Mouse (Mus musculus) MEL (cell line): ENCODE measurements at regions not wholly inside any gene's neighbourhood (a gene's known extent, or its start where the extent isn't known, plus 50 kb on each side); places are given as distances from the start of the nearest gene placed in this dataset.

Source experiments
- DNase-seq: peaks from one replicate; pipeline ENCODE4 v3.0.0; 2011; ENCODE audit warnings: low read depth, low spot score
- H3K27ac ChIP-seq: 2 replicates; pipeline ENCODE4 v1.5.1; 2012; ENCODE audit warnings: low read depth, mild to moderate bottlenecking, control low read depth, low read length, moderate library complexity; ENCODE audit not compliant: control insufficient read depth
- H3K27me3 ChIP-seq, 2 experiments: fragments of 150-350 bp in 1 of 2; sonication (generic) in 1 of 2; 2 replicates each; pipeline ENCODE4 v1.6.1; 2012; ENCODE audit warnings: low read length in 2 of 2, mild to moderate bottlenecking in 2 of 2, improper control_type of control experiment in 1 of 2, moderate library complexity in 1 of 2; ENCODE audit not compliant: insufficient read depth in 2 of 2, control insufficient read depth in 1 of 2
- H3K36me3 ChIP-seq, 2 experiments: 2 replicates each; pipeline ENCODE4 v1.6.1; 2012 to 2014; ENCODE audit warnings: low read length in 2 of 2, improper control_type of control experiment in 1 of 2, inconsistent platforms in 1 of 2, mild to moderate bottlenecking in 1 of 2; ENCODE audit not compliant: insufficient read depth in 2 of 2, control insufficient read depth in 1 of 2
- H3K4me1 ChIP-seq, 2 experiments: fragments of 150-350 bp in 1 of 2; sonication (generic) in 1 of 2; 2 replicates each; pipeline ENCODE4 v1.6.1; 2012; ENCODE audit warnings: low read length in 2 of 2, improper control_type of control experiment in 1 of 2, mild to moderate bottlenecking in 1 of 2; ENCODE audit not compliant: insufficient read depth in 2 of 2, control insufficient read depth in 1 of 2
- H3K4me3 ChIP-seq, 2 experiments: fragments of 150-350 bp in 1 of 2; sonication (generic) in 1 of 2; 2 replicates each; pipeline ENCODE4 v1.5.1; 2012; ENCODE audit warnings: low read depth in 2 of 2, low read length in 2 of 2, mild to moderate bottlenecking in 2 of 2, moderate library complexity in 2 of 2, control low read depth in 1 of 2, improper control_type of control experiment in 1 of 2; ENCODE audit not compliant: control insufficient read depth in 1 of 2, insufficient read depth in 1 of 2
- H3K79me2 ChIP-seq: 2 replicates; pipeline ENCODE4 v1.6.1; 2012; ENCODE audit warnings: mild to moderate bottlenecking, low read length, moderate library complexity; ENCODE audit not compliant: control insufficient read depth, poor library complexity, insufficient read depth
- H3K9ac ChIP-seq: 2 replicates; pipeline ENCODE4 v1.6.1; 2012; ENCODE audit warnings: low read depth, mild to moderate bottlenecking, control low read depth, low read length, moderate library complexity; ENCODE audit not compliant: control insufficient read depth, poor library complexity, severe bottlenecking
- H3K9me3 ChIP-seq: fragments of 150-350 bp; sonication (generic); replicated peaks from 2 replicates; pipeline ENCODE4 v1.6.1; 2012; ENCODE audit warnings: mild to moderate bottlenecking, low read length, improper control_type of control experiment, moderate library complexity; ENCODE audit not compliant: insufficient read depth
- CHD1 ChIP-seq: IDR thresholded peaks from 2 replicates; pipeline ENCODE4 v1.6.1; 2012; ENCODE audit warnings: low read depth, mild to moderate bottlenecking, inconsistent platforms, low read length, improper control_type of control experiment
- CHD2 ChIP-seq: IDR thresholded peaks from 2 replicates; pipeline ENCODE4 v1.6.1; 2011; ENCODE audit warnings: low read length, improper control_type of control experiment
- CTCF ChIP-seq, 3 experiments: IDR thresholded peaks in 2 of 3; conservative IDR thresholded peaks in 1 of 3; 2 replicates each; pipeline ENCODE4 v1.5.1; 2011 to 2012; ENCODE audit warnings: low read length in 3 of 3, low read depth in 2 of 3, mild to moderate bottlenecking in 2 of 3, improper control_type of control experiment in 1 of 3, inconsistent platforms in 1 of 3, mixed read lengths in 1 of 3, moderate library complexity in 1 of 3; ENCODE audit not compliant: control insufficient read depth in 1 of 3, insufficient read depth in 1 of 3, poor library complexity in 1 of 3, severe bottlenecking in 1 of 3
- ELF1 ChIP-seq: IDR thresholded peaks from 2 replicates; pipeline ENCODE4 v1.6.1; 2014; ENCODE audit warnings: low read depth, mild to moderate bottlenecking, inconsistent platforms, low read length, improper control_type of control experiment, moderate library complexity
- EP300 ChIP-seq, 2 experiments: IDR thresholded peaks; 2 replicates each; pipeline ENCODE4 v1.6.1; 2011; ENCODE audit warnings: improper control_type of control experiment in 2 of 2, low read length in 2 of 2, low read depth in 1 of 2, mild to moderate bottlenecking in 1 of 2
- GABPA ChIP-seq: IDR thresholded peaks from 2 replicates; pipeline ENCODE4 v1.6.1; 2012; ENCODE audit warnings: low read depth, mild to moderate bottlenecking, inconsistent platforms, low read length, improper control_type of control experiment, moderate library complexity
- HCFC1 ChIP-seq: IDR thresholded peaks from 2 replicates; pipeline ENCODE4 v1.6.1; 2012; ENCODE audit warnings: low read depth, mild to moderate bottlenecking, inconsistent platforms, low read length, improper control_type of control experiment, moderate library complexity
- JUND ChIP-seq: IDR thresholded peaks from 2 replicates; pipeline ENCODE4 v1.6.1; 2011; ENCODE audit warnings: low read depth, mild to moderate bottlenecking, improper control_type of control experiment, low read length
- KAT2A ChIP-seq: conservative IDR thresholded peaks from 2 replicates; pipeline ENCODE4 v1.6.1; 2012; ENCODE audit warnings: low read depth, low read length, improper control_type of control experiment, inconsistent platforms
- MEF2A ChIP-seq: IDR thresholded peaks from 2 replicates; pipeline ENCODE4 v1.6.1; 2014; ENCODE audit warnings: low read depth, mild to moderate bottlenecking, inconsistent platforms, low read length, improper control_type of control experiment; ENCODE audit not compliant: poor library complexity, insufficient replicate concordance, severe bottlenecking; ENCODE audit errors: extremely low read depth
- NELFE ChIP-seq: IDR thresholded peaks from 2 replicates; pipeline ENCODE4 v1.6.1; 2011; ENCODE audit warnings: low read depth, low read length, improper control_type of control experiment
- NRF1 ChIP-seq: IDR thresholded peaks from 2 replicates; pipeline ENCODE4 v1.6.1; 2014; ENCODE audit warnings: low read depth, mild to moderate bottlenecking, inconsistent platforms, low read length, improper control_type of control experiment, moderate library complexity; ENCODE audit not compliant: poor library complexity, insufficient read depth, severe bottlenecking
- POLR2A ChIP-seq, 2 experiments: IDR thresholded peaks; 2 replicates each; pipeline ENCODE4 v1.6.1; 2011 to 2012; ENCODE audit warnings: low read length in 2 of 2, mild to moderate bottlenecking in 2 of 2, control low read depth in 1 of 2, improper control_type of control experiment in 1 of 2, low read depth in 1 of 2, moderate library complexity in 1 of 2; ENCODE audit not compliant: control insufficient read depth in 1 of 2, insufficient read depth in 1 of 2, poor library complexity in 1 of 2
- POLR2AphosphoS2 ChIP-seq: IDR thresholded peaks from 2 replicates; pipeline ENCODE4 v1.6.1; 2011; ENCODE audit warnings: low read length, improper control_type of control experiment
- POLR2AphosphoS5 ChIP-seq: IDR thresholded peaks from 2 replicates; pipeline ENCODE4 v1.6.1; 2012; ENCODE audit warnings: low read depth, borderline replicate concordance, mild to moderate bottlenecking, inconsistent platforms, low read length, moderate library complexity, mixed read lengths
- RAD21 ChIP-seq: IDR thresholded peaks from 2 replicates; pipeline ENCODE4 v1.6.1; 2011; ENCODE audit warnings: mild to moderate bottlenecking, low read depth, low read length, improper control_type of control experiment
- RCOR1 ChIP-seq: IDR thresholded peaks from 2 replicates; pipeline ENCODE4 v1.6.1; 2012; ENCODE audit warnings: low read depth, mild to moderate bottlenecking, inconsistent platforms, low read length, improper control_type of control experiment
- SIN3A ChIP-seq: IDR thresholded peaks from 2 replicates; pipeline ENCODE4 v1.6.1; 2012; ENCODE audit warnings: low read length, improper control_type of control experiment, inconsistent platforms
- TBP ChIP-seq: IDR thresholded peaks from 2 replicates; pipeline ENCODE4 v1.8.0; 2011; ENCODE audit warnings: low read depth, low read length, improper control_type of control experiment
- UBTF ChIP-seq: IDR thresholded peaks from 2 replicates; pipeline ENCODE4 v1.6.1; 2012; ENCODE audit warnings: low read depth, mild to moderate bottlenecking, inconsistent platforms, low read length, improper control_type of control experiment, moderate library complexity, borderline replicate concordance; ENCODE audit not compliant: insufficient read depth
- USF1 ChIP-seq: IDR thresholded peaks from 2 replicates; pipeline ENCODE4 v1.6.1; 2014; ENCODE audit warnings: low read depth, mild to moderate bottlenecking, inconsistent platforms, low read length, improper control_type of control experiment, moderate library complexity
- ZC3H11A ChIP-seq: IDR thresholded peaks from 2 replicates; pipeline ENCODE4 v1.6.1; 2012; ENCODE audit warnings: low read depth, mild to moderate bottlenecking, inconsistent platforms, low read length, improper control_type of control experiment
- ZKSCAN1 ChIP-seq: IDR thresholded peaks from 2 replicates; pipeline ENCODE4 v1.6.1; 2012; ENCODE audit warnings: low read depth, mild to moderate bottlenecking, inconsistent platforms, low read length, improper control_type of control experiment, moderate library complexity
- ZMIZ1 ChIP-seq: IDR thresholded peaks from 2 replicates; pipeline ENCODE4 v1.6.1; 2012; ENCODE audit warnings: low read depth, mild to moderate bottlenecking, inconsistent platforms, low read length, improper control_type of control experiment, moderate library complexity

DNA sequence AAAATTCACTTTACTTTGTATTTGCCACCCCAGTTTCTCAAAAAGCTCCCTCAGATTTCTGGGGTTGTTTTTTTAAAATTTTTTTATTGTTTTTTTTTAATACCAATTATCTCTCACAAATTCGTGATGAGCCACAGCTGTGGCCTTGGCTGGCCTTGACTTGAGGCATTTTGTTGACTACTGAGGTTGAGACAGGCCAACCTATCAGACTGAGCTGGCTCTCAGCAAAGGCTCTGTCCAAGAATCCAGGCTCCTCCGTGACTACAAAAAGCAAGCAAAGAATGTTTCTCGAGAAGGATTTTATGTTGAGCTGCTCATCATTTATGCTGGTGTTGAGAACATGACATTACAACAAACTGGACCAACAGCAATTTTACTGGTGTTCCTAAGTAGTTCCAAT, 244.6 kb upstream of the Rasgrp1 start:
- TF ChIP-seq POLR2AphosphoS2 (no peak), CHD2 (no peak), NELFE (no peak), HCFC1 (no peak), NRF1 (no peak), KAT2A (no peak), ZC3H11A (no peak), RAD21 (no peak), SIN3A (no peak), TBP (no peak), MEF2A (no peak), UBTF (no peak), GABPA (no peak)

DNA sequence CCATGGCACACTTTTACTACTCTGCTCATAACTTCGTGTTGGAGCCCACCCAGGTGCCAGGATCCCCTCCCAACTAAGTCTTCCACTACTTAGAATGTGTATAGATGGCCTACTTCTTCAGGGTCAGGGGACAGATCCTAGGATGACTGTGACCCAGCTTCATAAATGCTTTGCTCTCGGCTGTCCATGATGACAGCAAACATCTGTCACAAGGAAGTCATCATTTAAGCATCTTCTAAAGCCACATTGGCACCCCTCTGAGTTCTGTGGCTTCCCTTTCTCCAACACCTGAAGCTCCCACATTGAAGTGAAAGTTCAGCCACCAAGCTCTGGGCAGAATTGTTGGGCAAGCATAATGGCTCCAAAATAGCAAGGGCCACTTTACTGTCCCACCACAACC, 252.2 kb upstream of the Rasgrp1 start:
- Histone ChIP-seq H3K9me3 (no peaks in the 10 kb centered on the region), H3K27ac (no peak overlapping the region), H3K36me3 (no peaks in the 10 kb centered on the region), H3K9ac (no peak overlapping the region), H3K4me3 (no peak overlapping the region), H3K27me3 (no peaks in the 10 kb centered on the region), H3K79me2 (no peaks in the 10 kb centered on the region), H3K4me1 (no peaks in the 10 kb centered on the region)
- DNase-seq: no peak
- TF ChIP-seq CTCF (IDR thresholded peaks at IDR 0.05 in 2 of 3, conservative IDR thresholded peaks at IDR 0.05 in 1 of 3; ENCODE audit: control insufficient read depth in 1 of 3, insufficient read depth in 1 of 3, low read depth in 2 of 3, low read length in 3 of 3, poor library complexity in 1 of 3, severe bottlenecking in 1 of 3) (no peak), NELFE (no peak), RCOR1 (no peak), RAD21 (no peak), POLR2A (IDR thresholded peaks at IDR 0.05; ENCODE audit: control insufficient read depth in 1 of 2, insufficient read depth in 1 of 2, low read depth in 1 of 2, low read length in 2 of 2, poor library complexity in 1 of 2) (no peak), ZKSCAN1 (no peak), ELF1 (no peak), NRF1 (no peak), SIN3A (no peak), POLR2AphosphoS5 (no peak), CHD1 (no peak), EP300 (IDR thresholded peaks at IDR 0.05; ENCODE audit: low read depth in 1 of 2, low read length in 2 of 2) (no peak), JUND (no peak), HCFC1 (no peak), ZMIZ1 (no peak), USF1 (no peak)

More for the DNA sequence above, 244.6 kb upstream of the Rasgrp1 start:
- H3K79me2 ChIP-seq: no peaks in the 10 kb centered on the region
- H3K36me3 ChIP-seq: no peaks in the 10 kb centered on the region
- H3K27me3 ChIP-seq: no peaks in the 10 kb centered on the region
- no peaks in the 10 kb centered on the region for H3K4me1 ChIP-seq
- H3K9ac ChIP-seq: no peak overlapping the region
- no peak for DNase-seq
- no peak overlapping the region for H3K27ac ChIP-seq
- H3K4me3 ChIP-seq: no peak overlapping the region
- no peaks in the 10 kb centered on the region for H3K9me3 ChIP-seq
